Mouse (Mus musculus) forebrain, embryonic 13.5 days (tissue): Measurements from ENCODE around the gene Fam69b. TPM values are rescaled to one million over a fixed set of nuclear protein-coding genes. Genes with fewer than 3 reads are reported as not detected.

Experiments used
- ATAC-seq: fragments of 200-750 bp; cut with Nextera tagmentation; 2 replicates; pipeline ENCODE4 v1.8.0; 2017
- H3K27ac ChIP-seq: fragments of 300-500 bp; sonication (generic); 2 replicates; pipeline ENCODE4 v1.5.1; 2015; ENCODE audit warnings: inconsistent platforms, mild to moderate bottlenecking, moderate library complexity
- H3K27me3 ChIP-seq: fragments of 300-500 bp; sonication (generic); 2 replicates; pipeline ENCODE4 v1.6.1; 2015; ENCODE audit warnings: mild to moderate bottlenecking, inconsistent platforms
- H3K36me3 ChIP-seq: fragments of 300-500 bp; sonication (generic); 2 replicates; pipeline ENCODE4 v1.6.1; 2015; ENCODE audit warnings: mild to moderate bottlenecking, inconsistent platforms; ENCODE audit not compliant: poor library complexity, severe bottlenecking
- H3K4me1 ChIP-seq: fragments of 300-500 bp; sonication (generic); 2 replicates; pipeline ENCODE4 v1.6.1; 2015; ENCODE audit warnings: inconsistent platforms
- H3K4me2 ChIP-seq: fragments of 300-500 bp; sonication (generic); 2 replicates; pipeline ENCODE4 v1.6.1; 2015; ENCODE audit warnings: inconsistent platforms, mild to moderate bottlenecking, moderate library complexity
- H3K4me3 ChIP-seq: fragments of 300-500 bp; sonication (generic); 2 replicates; pipeline ENCODE4 v1.5.1; 2015; ENCODE audit warnings: mild to moderate bottlenecking, inconsistent platforms
- H3K9ac ChIP-seq: fragments of 300-500 bp; sonication (generic); 2 replicates; pipeline ENCODE4 v1.6.1; 2015; ENCODE audit warnings: mild to moderate bottlenecking, inconsistent platforms
- H3K9me3 ChIP-seq: fragments of 300-500 bp; sonication (generic); replicated peaks from 2 replicates; pipeline ENCODE4 v1.6.1; 2016; ENCODE audit warnings: inconsistent platforms
- WGBS: fragments of 180-500 bp; shearing (Covaris S2); methylation state at CpG from one replicate; pipeline ENCODE4 v1.1.7; 2015; 5-methylcytosine and 5-hydroxymethylcytosine counted together
- polyA plus RNA-seq: library from polyadenylated mRNA; unstranded; fragments of >200 nt; fragmentation: Nextera tagmentation; extraction: Ambion mirVana; gene quantifications from 2 replicates; pipeline ENCODE4 v1.2.1, GENCODE M21; 2015

Fam69b gene
- polyA plus RNA-seq, 1 experiment from 2014 or later: 81.9 TPM

- Histone ChIP-seq H3K9ac (no peak overlapping the region), H3K27ac (no peak overlapping the region), H3K4me1 (peaks cover 49% of the 10 kb centered on the region), H3K4me2 (no peak overlapping the region), H3K36me3 (peaks cover 52% of the 10 kb centered on the region), H3K27me3 (no peaks in the 10 kb centered on the region), H3K4me3 (no peak overlapping the region), H3K9me3 (no peaks in the 10 kb centered on the region)
- WGBS: 68% methylated on average over 12 of the region's 12 CpGs
- no peak for ATAC-seq
Observed at GRCm38 (mm10) chr2:26634629-26635488, 6.6 kb downstream of the Fam69b start.

- Histone ChIP-seq H3K4me3 (no peak overlapping the region), H3K9ac (no peak overlapping the region; the same call in 1 of the 2 replicates), H3K4me2 (no peak overlapping the region), H3K36me3 (peaks cover 52% of the 10 kb centered on the region), H3K4me1 (peaks cover 40% of the 10 kb centered on the region), H3K27ac (no peak overlapping the region), H3K27me3 (no peaks in the 10 kb centered on the region), H3K9me3 (no peaks in the 10 kb centered on the region)
- ATAC-seq: no peak
- WGBS: 71% methylated on average over 21 of the region's 21 CpGs
Observed at GRCm38 (mm10) chr2:26635489-26636324, 7.5 kb downstream of the Fam69b start.

- Histone ChIP-seq H3K4me1 (peaks cover 35% of the 10 kb centered on the region), H3K27me3 (no peaks in the 10 kb centered on the region), H3K36me3 (peaks cover 52% of the 10 kb centered on the region), H3K27ac (no peak overlapping the region), H3K4me3 (no peak overlapping the region), H3K4me2 (no peak overlapping the region), H3K9me3 (no peaks in the 10 kb centered on the region), H3K9ac (no peak overlapping the region)
- ATAC-seq: no peak
- 46% methylated on average over 2 of the region's 2 CpGs for WGBS
Observed at GRCm38 (mm10) chr2:26636325-26636635, 8.0 kb downstream of the Fam69b start.

GRCm38 (mm10) chr2:26637316-26637932 lies 9.2 kb downstream of the Fam69b start:
- ATAC-seq: no peak
- Histone ChIP-seq H3K4me1 (peaks cover 26% of the 10 kb centered on the region), H3K27me3 (no peaks in the 10 kb centered on the region), H3K4me3 (no peak overlapping the region), H3K27ac (no peak overlapping the region), H3K9ac (peak overlapping the region; percentile 94; the same call in 1 of the 2 replicates), H3K9me3 (no peaks in the 10 kb centered on the region), H3K36me3 (peaks cover 48% of the 10 kb centered on the region), H3K4me2 (peak overlapping the region; percentile 86; the same call in 1 of the 2 replicates)
- 79% methylated on average over 4 of the region's 4 CpGs for WGBS

- Histone ChIP-seq H3K9me3 (no peaks in the 10 kb centered on the region), H3K4me2 (peak overlapping the region; percentile 86), H3K4me3 (0 out of 2 replicates have a peak overlapping the region, but pooled peaks have one; percentile 92), H3K27ac (no peak overlapping the region), H3K36me3 (peaks cover 48% of the 10 kb centered on the region), H3K27me3 (no peaks in the 10 kb centered on the region), H3K4me1 (peaks cover 20% of the 10 kb centered on the region), H3K9ac (peak overlapping the region; percentile 94)
- WGBS: 87% methylated on average over 5 of the region's 5 CpGs
- ATAC-seq: no peak
Observed at GRCm38 (mm10) chr2:26638039-26638438, 9.8 kb downstream of the Fam69b start.

- H3K9me3 ChIP-seq: no peaks in the 10 kb centered on the region
- peak overlapping the region; percentile 86 for H3K4me2 ChIP-seq
- ATAC-seq: no peak
- peak overlapping the region; percentile 44; the same call in 1 of the 2 replicates for H3K27ac ChIP-seq
- no peaks in the 10 kb centered on the region for H3K27me3 ChIP-seq
- peak overlapping the region; percentile 94 for H3K9ac ChIP-seq
- WGBS: 73% methylated on average over 5 of the region's 5 CpGs
- H3K4me1 ChIP-seq: peaks cover 20% of the 10 kb centered on the region
- peaks cover 48% of the 10 kb centered on the region for H3K36me3 ChIP-seq
- H3K4me3 ChIP-seq: peak overlapping the region; percentile 92
Observed at GRCm38 (mm10) chr2:26638572-26638971, 10.3 kb downstream of the Fam69b start.

- ATAC-seq: peak; percentile 8; the same call in 1 of the 2 replicates
- Histone ChIP-seq H3K4me2 (peak overlapping the region; percentile 86), H3K27ac (peak overlapping the region; percentile 44; the same call in 1 of the 2 replicates), H3K36me3 (peaks cover 47% of the 10 kb centered on the region), H3K27me3 (no peaks in the 10 kb centered on the region), H3K9ac (peak overlapping the region; percentile 94), H3K4me1 (peaks cover 20% of the 10 kb centered on the region), H3K9me3 (no peaks in the 10 kb centered on the region), H3K4me3 (peak overlapping the region; percentile 92)
- 5% methylated on average over 8 of the region's 8 CpGs for WGBS
Observed at GRCm38 (mm10) chr2:26639083-26639482, 10.8 kb downstream of the Fam69b start.

- Histone ChIP-seq H3K4me3 (peak overlapping the region; percentile 92), H3K9me3 (no peaks in the 10 kb centered on the region), H3K9ac (peak overlapping the region; percentile 94), H3K36me3 (peaks cover 36% of the 10 kb centered on the region), H3K27ac (peak overlapping the region; percentile 77), H3K4me2 (peak overlapping the region; percentile 86), H3K27me3 (no peaks in the 10 kb centered on the region), H3K4me1 (peaks cover 18% of the 10 kb centered on the region)
- peak; percentile 92 for ATAC-seq
- 5% methylated on average over 49 of the region's 49 CpGs for WGBS
Observed at GRCm38 (mm10) chr2:26639838-26640830, 11.9 kb downstream of the Fam69b start.

- WGBS: 81% methylated on average over 7 of the region's 7 CpGs
- Histone ChIP-seq H3K9ac (no peak overlapping the region), H3K27me3 (no peaks in the 10 kb centered on the region), H3K4me2 (no peak overlapping the region), H3K4me3 (no peak overlapping the region), H3K9me3 (no peaks in the 10 kb centered on the region), H3K27ac (no peak overlapping the region), H3K36me3 (peaks cover 26% of the 10 kb centered on the region), H3K4me1 (peaks cover 18% of the 10 kb centered on the region)
- ATAC-seq: no peak
Observed at GRCm38 (mm10) chr2:26641006-26641647, 12.9 kb downstream of the Fam69b start.

- peaks cover 4% of the 10 kb centered on the region for H3K4me1 ChIP-seq
- no peak overlapping the region for H3K4me2 ChIP-seq
- 67% methylated on average over 2 of the region's 2 CpGs for WGBS
- no peak overlapping the region for H3K4me3 ChIP-seq
- no peaks in the 10 kb centered on the region for H3K9me3 ChIP-seq
- no peak overlapping the region for H3K9ac ChIP-seq
- no peaks in the 10 kb centered on the region for H3K27me3 ChIP-seq
- H3K27ac ChIP-seq: no peak overlapping the region
- ATAC-seq: no peak
- no peaks in the 10 kb centered on the region for H3K36me3 ChIP-seq
Observed at GRCm38 (mm10) chr2:26643942-26644341, 15.7 kb downstream of the Fam69b start.
